Mouse (Mus musculus) lung, postnatal 0 days (tissue): Measurements from ENCODE around the gene Vps33a. TPM values are rescaled to one million over a fixed set of nuclear protein-coding genes. Genes with fewer than 3 reads are reported as not detected.

Source experiments
- ATAC-seq: fragments of 200-750 bp; cut with Nextera tagmentation; 2 replicates; pipeline ENCODE4 v1.8.0; 2017; ENCODE audit warnings: moderate library complexity
- DNase-seq: peaks from one replicate; pipeline ENCODE4 v3.0.0-alpha.2; 2016; ENCODE audit warnings: low spot score
- H3K27ac ChIP-seq: fragments of 300-500 bp; sonication (generic); 2 replicates; pipeline ENCODE4 v1.5.1; 2014; ENCODE audit warnings: antibody characterized with exemption, mild to moderate bottlenecking, low read length, mixed read lengths
- H3K27me3 ChIP-seq: fragments of 300-500 bp; sonication (generic); replicated peaks from 2 replicates; pipeline ENCODE4 v1.6.1; 2014; ENCODE audit warnings: low read length, mixed read lengths; ENCODE audit not compliant: insufficient read depth
- H3K36me3 ChIP-seq: fragments of 300-500 bp; sonication (generic); 2 replicates; pipeline ENCODE4 v1.6.1; 2014; ENCODE audit warnings: low read length, mixed read lengths; ENCODE audit not compliant: insufficient read depth
- H3K4me1 ChIP-seq: fragments of 300-500 bp; sonication (generic); 2 replicates; pipeline ENCODE4 v1.6.1; 2014; ENCODE audit warnings: antibody characterized with exemption, low read depth, low read length, mixed read lengths; ENCODE audit not compliant: insufficient read depth
- H3K4me2 ChIP-seq: fragments of 300-500 bp; sonication (generic); replicated peaks from 2 replicates; pipeline ENCODE4 v1.6.1; 2014; ENCODE audit warnings: low read depth, mild to moderate bottlenecking, low read length, moderate library complexity, mixed read lengths
- H3K4me3 ChIP-seq: fragments of 300-500 bp; sonication (generic); 2 replicates; pipeline ENCODE4 v1.5.1; 2014; ENCODE audit warnings: low read depth, low read length
- H3K9ac ChIP-seq: fragments of 300-500 bp; sonication (generic); replicated peaks from 2 replicates; pipeline ENCODE4 v1.6.1; 2014; ENCODE audit warnings: low read depth, mild to moderate bottlenecking
- H3K9me3 ChIP-seq: fragments of 300-500 bp; sonication (generic); 2 replicates; pipeline ENCODE4 v1.6.1; 2016; ENCODE audit warnings: low read length, mixed read lengths
- CTCF ChIP-seq: IDR thresholded peaks from 2 replicates; pipeline ENCODE4 v1.5.1; 2016; ENCODE audit warnings: antibody characterized with exemption, mild to moderate bottlenecking
- EP300 ChIP-seq: IDR thresholded peaks from 2 replicates; pipeline ENCODE4 v1.6.1; 2016; ENCODE audit warnings: antibody characterized with exemption, mild to moderate bottlenecking, control low read depth
- WGBS: fragments of 180-500 bp; shearing (Covaris S2); extraction: QIAGEN DNeasy Blood & Tissue Kit; methylation state at CpG from one replicate; pipeline ENCODE4 v1.1.7; 2014; 5-methylcytosine and 5-hydroxymethylcytosine counted together
- polyA plus RNA-seq: library from polyadenylated mRNA; unstranded; fragments of >200 nt; fragmentation: Nextera tagmentation; extraction: Ambion mirVana; gene quantifications from 2 replicates; pipeline ENCODE4 v1.2.1, GENCODE M21; 2015

Gene Vps33a
- polyA plus RNA-seq, 1 experiment from 2014 or later = 18.9 TPM

- Histone ChIP-seq H3K9ac (no peak overlapping the region), H3K9me3 (no peaks in the 10 kb centered on the region), H3K4me3 (no peak overlapping the region), H3K4me2 (no peak overlapping the region), H3K27me3 (no peaks in the 10 kb centered on the region), H3K27ac (no peak overlapping the region), H3K36me3 (peaks cover 29% of the 10 kb centered on the region), H3K4me1 (no peaks in the 10 kb centered on the region)
- 79% methylated on average over 8 of the region's 8 CpGs for WGBS
- no peak for TF ChIP-seq CTCF
- no peak for TF ChIP-seq EP300
- ATAC-seq (no peak), DNase-seq (no peak)
These were observed 42.8 kb downstream of the Vps33a start for GRCm38 (mm10) chr5:123530056-123530455.

- Histone ChIP-seq H3K27ac (no peak overlapping the region), H3K36me3 (peaks cover 18% of the 10 kb centered on the region; the same call in 1 of the 2 replicates)
- WGBS = 68% methylated on average over 7 of the region's 7 CpGs
These were observed 44.2 kb downstream of the Vps33a start for GRCm38 (mm10) chr5:123528641-123529040.

GRCm38 (mm10) chr5:123525916-123526495, 46.8 kb downstream of the Vps33a start:
- ATAC-seq (no peak), DNase-seq (no peak)
- TF ChIP-seq EP300 (no peak), CTCF (no peak)
- Histone ChIP-seq H3K9ac (no peak overlapping the region), H3K27ac (no peak overlapping the region), H3K36me3 (peaks cover 3% of the 10 kb centered on the region; the same call in 1 of the 2 replicates), H3K4me2 (no peak overlapping the region), H3K27me3 (no peaks in the 10 kb centered on the region), H3K4me1 (peaks cover 9% of the 10 kb centered on the region; the same call in 1 of the 2 replicates), H3K4me3 (no peak overlapping the region), H3K9me3 (no peaks in the 10 kb centered on the region)
- 90% methylated on average over 9 of the region's 9 CpGs for WGBS

More at GRCm38 (mm10) chr5:123528641-123529040, 44.2 kb downstream of the Vps33a start:
- peaks cover 5% of the 10 kb centered on the region; the same call in 1 of the 2 replicates for H3K4me1 ChIP-seq
- H3K9me3 ChIP-seq = no peaks in the 10 kb centered on the region
- DNase-seq = no peak
- no peak for ATAC-seq
- no peak overlapping the region for H3K9ac ChIP-seq
- TF ChIP-seq EP300 (no peak), CTCF (no peak)
- no peaks in the 10 kb centered on the region for H3K27me3 ChIP-seq
- H3K4me3 ChIP-seq = no peak overlapping the region
- H3K4me2 ChIP-seq = no peak overlapping the region

- 69% methylated on average over 7 of the region's 7 CpGs for WGBS
- Histone ChIP-seq H3K4me3 (peak within 1 kb of the TSS; percentile 85), H3K27me3 (no peaks in the 10 kb centered on the region), H3K9me3 (no peaks in the 10 kb centered on the region), H3K9ac (no peak within 1 kb of the TSS), H3K4me1 (peaks cover 9% of the 10 kb centered on the region; the same call in 1 of the 2 replicates), H3K36me3 (no peaks in the 10 kb centered on the region; the same call in 1 of the 2 replicates), H3K4me2 (peak within 1 kb of the TSS; percentile 98), H3K27ac (no peak within 1 kb of the TSS)
- ATAC-seq (peak; percentile 20), DNase-seq (peak; percentile 37)
- no peak for TF ChIP-seq CTCF
- no peak for TF ChIP-seq EP300
These were observed 47.6 kb downstream of the Vps33a start, which contains the start of gene Gm49027 for GRCm38 (mm10) chr5:123525281-123525680. Gene Gm49027, minus strand, starts transcription at chr5:123525488.

GRCm38 (mm10) chr5:123524393-123524750, 48.5 kb downstream of the Vps33a start:
- Histone ChIP-seq H3K4me2 (peak overlapping the region; percentile 98), H3K9ac (no peak overlapping the region), H3K27me3 (no peaks in the 10 kb centered on the region), H3K27ac (no peak overlapping the region), H3K4me3 (peak overlapping the region; percentile 85), H3K36me3 (no peaks in the 10 kb centered on the region), H3K4me1 (peaks cover 9% of the 10 kb centered on the region; the same call in 1 of the 2 replicates), H3K9me3 (no peaks in the 10 kb centered on the region)
- DNase-seq = no peak
- ATAC-seq = peak; percentile 95
- 5% methylated on average over 26 of the region's 27 CpGs for WGBS
- peak; percentile 44 for TF ChIP-seq CTCF
- TF ChIP-seq EP300 = no peak

GRCm38 (mm10) chr5:123523692-123524392, 49.0 kb downstream of the Vps33a start, which contains the start of gene Diablo:
Gene Diablo, minus strand, starts transcription at chr5:123524176.
- H3K4me1 ChIP-seq = peaks cover 9% of the 10 kb centered on the region; the same call in 1 of the 2 replicates
- H3K4me2 ChIP-seq = peak within 1 kb of the TSS; percentile 98
- peak within 1 kb of the TSS; percentile 74 for H3K9ac ChIP-seq
- no peaks in the 10 kb centered on the region for H3K36me3 ChIP-seq
- no peaks in the 10 kb centered on the region for H3K27me3 ChIP-seq
- 1% methylated on average over 81 of the region's 82 CpGs for WGBS
- H3K27ac ChIP-seq = no peak within 1 kb of the TSS; the same call in 1 of the 2 replicates
- TF ChIP-seq EP300 (no peak), CTCF (0 out of 2 replicates have a peak, but pooled peaks have one; percentile 7)
- H3K9me3 ChIP-seq = no peaks in the 10 kb centered on the region
- DNase-seq (peak; percentile 100), ATAC-seq (peak; percentile 98)
- peak within 1 kb of the TSS; percentile 85 for H3K4me3 ChIP-seq
